Mouse (Mus musculus) heart, adult 2 months (tissue): ENCODE measurements around the gene Qprt. TPM values are rescaled to one million over a fixed set of nuclear protein-coding genes. Genes with fewer than 3 reads are reported as not detected.

ENCODE experiments used
- DNase-seq, 2 experiments: peaks; one replicate each; pipeline ENCODE4 v3.0.0; 2021
- H3K27ac ChIP-seq: fragments of 200-600 bp; 2 replicates; pipeline ENCODE4 v1.8.1; 2022
- H3K27me3 ChIP-seq: fragments of 200-500 bp; 2 replicates; pipeline ENCODE4 v1.6.1; 2012; ENCODE audit warnings: mild to moderate bottlenecking, low read length, inconsistent platforms, mixed read lengths; ENCODE audit not compliant: control insufficient read depth, insufficient read depth
- H3K36me3 ChIP-seq: fragments of 200-500 bp; 2 replicates; pipeline ENCODE4 v1.6.1; 2012; ENCODE audit warnings: low read length, inconsistent platforms; ENCODE audit not compliant: control insufficient read depth, insufficient read depth
- H3K4me1 ChIP-seq: fragments of 200-500 bp; 2 replicates; pipeline ENCODE4 v1.6.1; 2011; ENCODE audit warnings: low read length; ENCODE audit not compliant: control insufficient read depth, insufficient read depth
- H3K4me3 ChIP-seq: fragments of 200-600 bp; 2 replicates; pipeline ENCODE4 v1.8.1; 2022
- H3K79me2 ChIP-seq: fragments of 200-500 bp; replicated peaks from 2 replicates; pipeline ENCODE4 v1.6.1; 2012; ENCODE audit warnings: mild to moderate bottlenecking, inconsistent platforms, low read length, moderate library complexity, mixed read lengths; ENCODE audit not compliant: control insufficient read depth, insufficient read depth
- H3K9ac ChIP-seq: fragments of 200-500 bp; 2 replicates; pipeline ENCODE4 v1.6.1; 2012; ENCODE audit warnings: low read depth, mild to moderate bottlenecking, control low read depth, inconsistent platforms, low read length, mixed read lengths
- CTCF ChIP-seq: fragments of 200-600 bp; IDR thresholded peaks from 2 replicates; pipeline ENCODE4 v1.8.1; 2022; ENCODE audit warnings: antibody characterized with exemption, mild to moderate bottlenecking, moderate library complexity
- EP300 ChIP-seq: fragments of 200-500 bp; IDR thresholded peaks from 2 replicates; pipeline ENCODE4 v1.6.1; 2011; ENCODE audit warnings: low read depth, low read length, control low read depth; ENCODE audit not compliant: insufficient read depth
- POLR2A ChIP-seq: fragments of 200-500 bp; IDR thresholded peaks from 2 replicates; pipeline ENCODE4 v1.6.1; 2011; ENCODE audit warnings: mild to moderate bottlenecking, low read depth, low read length, control low read depth; ENCODE audit not compliant: insufficient read depth
- WGBS: fragments of 180-500 bp; shearing (Covaris S2); methylation state at CpG from one replicate; pipeline ENCODE4 v1.1.7; 2018; 5-methylcytosine and 5-hydroxymethylcytosine counted together
- intact Hi-C: fragments of 180-260 bp; cut with DNase I; formaldehyde crosslinking; loops from one replicate; pipeline ENCODE4 v1.15.1; 2025
- polyA plus RNA-seq: library from polyadenylated mRNA; depleted of rRNA; stranded (reverse); fragments of >200 nt; gene quantifications from 2 replicates; pipeline ENCODE4 v1.2.3, GENCODE M21; 2012
- total RNA-seq, 2 experiments: library from RNA; stranded (reverse); gene quantifications; 2 replicates each; pipeline ENCODE4 v1.2.3; 2021

Qprt gene
- total and polyA plus RNA-seq, 3 experiments = 0.25 TPM; not detected in 2

- Histone ChIP-seq H3K79me2 (no peaks in the 10 kb centered on the region), H3K4me3 (no peak overlapping the region), H3K27me3 (no peaks in the 10 kb centered on the region), H3K4me1 (no peaks in the 10 kb centered on the region), H3K36me3 (no peaks in the 10 kb centered on the region), H3K27ac (no peak overlapping the region), H3K9ac (no peak overlapping the region)
- intact Hi-C loops = no loop called here
- DNase-seq = no peak
- WGBS = 82% methylated on average over 4 of the region's 4 CpGs
- TF ChIP-seq POLR2A = no peak
- TF ChIP-seq CTCF = no peak
- no peak for TF ChIP-seq EP300
Measured at GRCm38 (mm10) chr7:127142666-127143065, 20.6 kb upstream of the Qprt start.

- Histone ChIP-seq H3K4me3 (no peak overlapping the region), H3K9ac (no peak overlapping the region), H3K27me3 (no peaks in the 10 kb centered on the region), H3K27ac (no peak overlapping the region), H3K36me3 (no peaks in the 10 kb centered on the region), H3K79me2 (no peaks in the 10 kb centered on the region), H3K4me1 (no peaks in the 10 kb centered on the region)
- no peak for TF ChIP-seq CTCF
- no peak for TF ChIP-seq EP300
- no peak for TF ChIP-seq POLR2A
- intact Hi-C loops = no loop called here
- DNase-seq = no peak
- 57% methylated on average over 2 of the region's 2 CpGs for WGBS
Measured at GRCm38 (mm10) chr7:127142214-127142613, 20.2 kb upstream of the Qprt start.

DNA sequence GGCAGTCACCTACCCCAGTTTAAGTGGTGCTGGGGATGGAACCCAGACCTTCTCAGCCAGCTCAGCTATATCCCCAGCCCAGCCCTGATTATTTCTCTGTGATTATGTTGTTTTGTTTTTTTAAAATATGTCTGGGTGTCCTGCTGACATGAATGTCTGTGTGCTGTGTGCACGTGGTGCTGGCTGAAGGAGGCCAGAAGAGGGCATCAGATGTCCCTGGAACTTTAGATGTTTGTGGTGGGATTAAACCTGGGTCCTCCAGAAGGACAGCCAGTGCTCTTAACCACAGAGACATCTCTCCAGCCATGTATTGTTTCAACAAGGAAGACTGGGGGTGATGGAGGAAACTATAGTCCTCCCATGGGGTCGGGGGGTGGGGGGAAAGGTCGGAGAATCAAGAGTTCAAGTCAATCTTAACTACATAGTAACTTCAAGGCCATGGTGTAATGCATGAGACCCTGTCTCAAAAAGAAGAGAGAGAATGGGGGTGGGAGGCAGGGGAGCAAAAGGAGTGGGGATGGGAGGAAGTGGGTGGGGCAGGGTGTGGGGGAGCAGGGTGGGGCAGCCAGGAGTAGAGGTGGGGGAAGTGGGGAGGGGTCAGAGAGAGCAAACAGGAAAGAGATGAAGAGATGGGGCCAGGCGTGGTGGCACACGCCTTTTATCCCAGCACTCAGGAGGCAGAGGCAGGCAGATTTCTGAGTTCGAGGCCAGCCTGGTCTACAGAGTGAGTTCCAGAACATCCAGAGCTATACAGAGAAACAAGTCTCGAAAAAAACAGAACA is 18.8 kb upstream of the Qprt start:
- intact Hi-C loops = no loop called here
- Histone ChIP-seq H3K27ac (no peak overlapping the region), H3K79me2 (no peaks in the 10 kb centered on the region), H3K27me3 (no peaks in the 10 kb centered on the region), H3K4me1 (no peaks in the 10 kb centered on the region), H3K36me3 (no peaks in the 10 kb centered on the region), H3K4me3 (no peak overlapping the region), H3K9ac (no peak overlapping the region)
- WGBS = 57% methylated on average over 7 of the region's 7 CpGs
- DNase-seq = no peak
- TF ChIP-seq CTCF = no peak
- TF ChIP-seq EP300 = no peak
- no peak for TF ChIP-seq POLR2A

GRCm38 (mm10) chr7:127139562-127139961 is 17.5 kb upstream of the Qprt start:
- WGBS = 44% methylated on average over 5 of the region's 5 CpGs
- intact Hi-C loops = no loop called here
- no peaks in the 10 kb centered on the region for H3K27me3 ChIP-seq
- no peaks in the 10 kb centered on the region for H3K36me3 ChIP-seq
- no peak overlapping the region for H3K9ac ChIP-seq
- no peaks in the 10 kb centered on the region for H3K79me2 ChIP-seq
- H3K27ac ChIP-seq = no peak overlapping the region
- no peak for DNase-seq
- H3K4me1 ChIP-seq = no peaks in the 10 kb centered on the region
- no peak for TF ChIP-seq POLR2A
- no peak for TF ChIP-seq CTCF
- no peak for TF ChIP-seq EP300
- H3K4me3 ChIP-seq = no peak overlapping the region

DNA sequence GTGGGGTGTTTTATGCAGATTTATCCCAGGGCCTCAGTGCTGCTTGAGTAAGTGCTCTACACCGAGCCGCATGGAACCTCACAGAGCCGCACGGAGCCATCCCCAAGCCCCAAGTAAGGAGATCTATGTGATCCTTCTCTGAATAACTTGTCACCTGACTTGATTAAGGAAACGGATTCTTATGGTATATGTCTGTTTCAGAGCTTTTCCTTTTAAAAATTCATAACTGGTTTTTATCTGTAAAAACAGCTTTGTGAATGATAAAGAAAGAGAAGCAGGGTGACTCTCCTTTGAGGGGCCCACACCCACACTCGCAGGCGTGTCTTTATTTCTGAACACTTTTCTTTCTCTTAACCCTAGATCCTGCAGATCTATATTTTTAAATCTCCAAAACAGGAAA is 17.1 kb upstream of the Qprt start:
- no peaks in the 10 kb centered on the region for H3K79me2 ChIP-seq
- TF ChIP-seq EP300 (no peak), POLR2A (no peak), CTCF (no peak)
- H3K27me3 ChIP-seq = no peaks in the 10 kb centered on the region
- intact Hi-C loops = no loop called here
- H3K4me1 ChIP-seq = no peaks in the 10 kb centered on the region
- no peak overlapping the region for H3K9ac ChIP-seq
- no peak overlapping the region for H3K27ac ChIP-seq
- 88% methylated on average over 7 of the region's 7 CpGs for WGBS
- no peak overlapping the region for H3K4me3 ChIP-seq
- no peaks in the 10 kb centered on the region for H3K36me3 ChIP-seq
- DNase-seq = no peak

DNA sequence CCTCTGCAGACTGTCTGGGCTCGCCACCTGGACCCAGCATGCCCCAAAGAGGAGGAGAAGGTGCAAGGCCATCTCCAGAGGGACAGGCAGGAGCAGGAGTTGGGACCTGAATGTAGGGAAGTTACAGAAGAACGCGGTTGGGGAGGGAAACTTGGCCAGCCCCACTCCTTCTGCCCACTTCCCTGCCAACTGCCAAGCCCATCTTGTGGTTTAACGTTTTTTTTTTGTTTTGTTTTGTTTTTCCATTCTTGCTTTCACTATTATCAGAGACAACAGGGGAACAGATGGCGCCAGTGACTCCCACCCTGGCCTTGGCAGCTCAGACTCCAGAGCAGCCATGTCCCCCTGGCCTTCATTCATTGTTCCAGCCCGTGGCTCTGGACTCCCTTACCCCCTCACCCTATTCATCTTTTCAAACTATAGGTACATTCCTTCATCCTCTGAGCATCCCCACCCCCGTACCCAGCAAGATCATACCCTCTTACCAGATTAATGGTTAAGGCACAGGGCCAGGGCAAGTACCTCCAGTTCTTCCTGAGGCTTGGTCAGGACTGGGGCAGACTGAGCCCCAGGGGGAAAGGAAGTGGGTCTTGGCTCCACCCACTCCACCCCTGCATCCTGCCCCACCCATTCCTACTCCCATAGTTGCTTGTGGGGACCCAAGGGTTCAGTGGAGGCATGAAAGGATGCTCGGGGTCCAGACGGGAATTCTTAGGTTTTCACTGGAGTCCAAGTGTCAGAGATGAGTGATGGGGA is 15.4 kb upstream of the Qprt start, which contains the start of gene Spn:
Gene Spn, minus strand, starts transcription at position 562 of the 756 bp plus-strand sequence.
- H3K27me3 ChIP-seq = no peaks in the 10 kb centered on the region
- peak in 1 of 2 experiments; percentile 25 for DNase-seq
- WGBS = 50% methylated on average over 9 of the region's 9 CpGs
- no peaks in the 10 kb centered on the region for H3K79me2 ChIP-seq
- no peaks in the 10 kb centered on the region for H3K4me1 ChIP-seq
- no peaks in the 10 kb centered on the region for H3K36me3 ChIP-seq
- TF ChIP-seq POLR2A (no peak), EP300 (no peak), CTCF (no peak)
- intact Hi-C loops = no loop called here
- no peak within 1 kb of the TSS for H3K4me3 ChIP-seq
- no peak within 1 kb of the TSS for H3K27ac ChIP-seq
- H3K9ac ChIP-seq = no peak within 1 kb of the TSS
